Mouse (Mus musculus) C2C12 (cell line): ENCODE measurements at regions not wholly inside any gene's neighbourhood (a gene's known extent, or its start where the extent isn't known, plus 50 kb on each side); places are given as distances from the start of the nearest gene placed in this dataset.

Experiments
- CEBPB ChIP-seq: IDR thresholded peaks from one replicate; pipeline ENCODE4 v1.6.1; 2011; ENCODE audit warnings: low read depth, mild to moderate bottlenecking, control low read depth, moderate library complexity
- CTCF ChIP-seq: IDR thresholded peaks from one replicate; pipeline ENCODE4 v1.5.1; 2011; ENCODE audit not compliant: control insufficient read depth, insufficient read depth, insufficient read length
- MAX ChIP-seq: IDR thresholded peaks from one replicate; pipeline ENCODE4 v1.6.1; 2011; ENCODE audit warnings: mild to moderate bottlenecking, control low read depth

DNA sequence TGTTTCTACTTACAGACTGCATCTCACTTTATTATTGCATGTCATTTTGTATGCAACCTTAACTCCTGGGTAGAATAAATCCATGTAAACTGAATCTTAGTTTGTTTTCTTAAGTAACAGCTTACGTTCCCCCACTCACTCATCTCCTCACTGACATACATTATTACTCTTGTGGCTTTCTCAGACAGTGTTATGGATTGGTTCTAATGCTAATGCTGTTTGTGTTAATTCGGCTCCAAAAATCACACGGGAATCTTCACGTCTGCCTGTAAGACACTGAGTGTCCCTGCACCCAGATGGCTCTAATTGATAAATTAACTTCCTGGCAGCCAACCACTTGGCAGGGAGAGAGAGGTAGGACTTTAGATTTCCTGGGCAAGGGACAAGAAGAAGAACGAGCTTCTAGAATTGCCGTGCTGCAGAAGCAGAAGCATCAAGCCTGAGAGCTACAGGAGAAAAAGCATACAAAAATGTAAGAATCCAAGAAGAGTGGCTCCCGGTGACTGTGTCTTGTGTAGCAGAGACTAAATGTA is 610.3 kb upstream of the Tbl1xr1 start:
- TF ChIP-seq CTCF = no peak
- TF ChIP-seq MAX = no peak
- TF ChIP-seq CEBPB = no peak
